Mouse (Mus musculus): ENCODE results near the gene Slc44a3.

Gene Slc44a3

GRCm38 (mm10) chr3:121426621-121427519, 105.3 kb downstream of the Slc44a3 start:
- DNase-seq (ENCODE audit: low spot score), result peak; percentile 64

GRCm38 (mm10) chr3:121425861-121426620, 106.2 kb downstream of the Slc44a3 start, which contains the start of gene Cnn3:
Cnn3 (plus strand) TSS chr3:121426497.
- peak; percentile 73 for DNase-seq (ENCODE audit: low spot score)

- DNase-seq (ENCODE audit: low spot score), result no peak
Measured at GRCm38 (mm10) chr3:121422405-121422804, 109.8 kb downstream of the Slc44a3 start.

DNA sequence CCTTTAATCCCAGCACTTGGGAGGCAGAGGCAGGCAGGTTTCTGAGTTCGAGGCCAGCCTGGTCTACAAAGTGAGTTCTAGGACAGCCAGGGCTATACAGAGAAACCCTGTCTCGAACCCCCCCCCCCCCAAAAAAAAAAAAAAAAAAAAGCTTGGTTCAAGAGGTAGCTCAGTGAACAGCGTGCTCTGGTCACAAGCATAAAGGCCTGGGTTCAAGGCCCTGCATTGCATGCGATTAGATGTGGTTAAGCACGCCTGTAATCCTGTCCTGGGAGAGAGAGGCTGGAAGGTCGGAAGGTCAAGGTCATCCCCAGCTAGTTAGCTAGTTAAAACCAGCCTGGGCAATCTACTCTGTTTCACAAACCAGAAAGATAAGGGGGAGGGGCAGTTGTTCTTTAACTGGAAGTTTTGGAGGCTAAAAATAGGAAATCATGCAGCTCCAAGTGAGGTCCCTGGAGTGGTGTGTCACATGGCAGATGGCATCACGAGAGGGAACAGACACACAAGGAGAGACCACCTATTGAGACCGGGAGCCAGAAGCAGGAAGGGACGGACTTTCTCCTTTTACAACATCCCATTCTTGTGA, 113.3 kb downstream of the Slc44a3 start:
- DNase-seq (ENCODE audit: low spot score), result no peak

GRCm38 (mm10) chr3:121418251-121418601, 114.0 kb downstream of the Slc44a3 start:
- no peak for DNase-seq (ENCODE audit: low spot score)

DNA sequence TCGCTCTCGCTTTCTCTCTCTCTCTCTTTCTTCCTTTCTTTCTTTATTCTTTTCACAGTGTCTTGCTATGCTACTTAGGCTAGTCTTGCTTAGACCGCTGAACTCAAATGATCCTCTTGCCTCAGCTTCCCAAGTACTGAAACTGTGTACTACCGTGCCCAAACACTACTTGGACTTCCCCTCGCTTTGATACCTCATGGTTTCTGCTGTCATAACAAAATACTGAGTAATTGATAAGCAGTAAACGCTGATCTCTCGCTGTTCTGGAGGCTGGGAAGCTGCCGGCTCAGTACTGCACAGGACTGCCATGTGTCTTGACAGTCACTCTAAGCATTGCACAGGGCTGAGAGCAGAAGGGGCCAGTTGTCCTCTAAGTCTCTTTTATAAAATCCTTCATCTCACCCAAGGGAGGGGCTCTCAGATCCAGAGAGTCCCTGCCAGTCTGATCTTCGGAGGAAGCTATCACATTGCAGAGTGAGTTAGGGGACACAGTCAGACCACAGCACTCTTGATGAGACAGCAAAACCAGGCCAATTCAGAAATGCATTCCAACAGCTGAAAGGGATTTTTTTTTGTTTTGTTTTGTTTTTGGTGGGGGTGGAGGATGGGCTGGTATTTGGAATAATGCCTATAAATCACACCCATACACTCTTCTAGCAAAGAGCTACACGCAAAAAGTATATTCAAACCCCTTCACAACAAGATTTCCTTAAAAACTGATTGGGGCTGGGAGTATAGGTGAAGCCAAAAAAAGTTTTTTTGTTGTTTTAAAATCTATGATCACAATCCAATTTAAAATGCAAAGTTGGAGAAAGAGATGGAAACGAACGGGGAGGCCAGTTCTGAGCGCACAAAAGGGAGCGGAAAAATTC, 114.6 kb downstream of the Slc44a3 start:
- no peak for DNase-seq (ENCODE audit: low spot score)

- no peak for DNase-seq (ENCODE audit: low spot score)
Measured at GRCm38 (mm10) chr3:121416171-121417154, 115.7 kb downstream of the Slc44a3 start.

- no peak for DNase-seq (ENCODE audit: low spot score)
Measured at GRCm38 (mm10) chr3:121411450-121411849, 120.8 kb downstream of the Slc44a3 start.

Data from ovary, postnatal 10 days (tissue).